Mouse (Mus musculus): ENCODE data around the gene Clps. TPM values are rescaled to one million over a fixed set of nuclear protein-coding genes. Genes with fewer than 3 reads are reported as not detected.
"Not testable (repeated sequence)": the region's sequence is repeated elsewhere in the genome, so short reads cannot be mapped to it uniquely, and the experiment has no call there.

Clps gene
- total and polyA plus RNA-seq, 3 experiments, result not detected

- ATAC-seq (ENCODE audit: extremely low read depth, insufficient number of reproducible peaks, low FRiP score, poor library complexity, severe bottlenecking), result no peak
These were observed 1.0 kb upstream of the Clps start for GRCm38 (mm10) chr17:28561613-28562012.

GRCm38 (mm10) chr17:28557772-28558171 lies 2.8 kb downstream of the Clps start:
- Histone ChIP-seq H3K4me3 (ENCODE audit: low read depth, low read length) (no peak overlapping the region), H3K4me1 (ENCODE audit: insufficient read depth, low read depth, low read length) (peaks cover 6% of the 10 kb centered on the region; the same call in 1 of the 2 replicates), H3K9me3 (replicated peaks) (no peaks in the 10 kb centered on the region), H3K36me3 (replicated peaks) (no peaks in the 10 kb centered on the region), H3K27me3 (ENCODE audit: insufficient read depth, low read length) (peaks cover 22% of the 10 kb centered on the region)
- no peak for DNase-seq (ENCODE audit: low spot score)
- ATAC-seq (ENCODE audit: extremely low read depth, insufficient number of reproducible peaks, low FRiP score, poor library complexity, severe bottlenecking), result no peak
- TF ChIP-seq CTCF (IDR thresholded peaks at IDR 0.05; ENCODE audit: low read depth, low read length) (no peak), GATA2 (IDR thresholded peaks at IDR 0.05; ENCODE audit: borderline replicate concordance, low read depth, low read length) (no peak), POLR2AphosphoS5 (IDR thresholded peaks at IDR 0.05; ENCODE audit: insufficient replicate concordance, low read depth, low read length) (no peak), GATA1 (IDR thresholded peaks at IDR 0.05; ENCODE audit: borderline replicate concordance, low read length) (no peak), TAL1 (conservative IDR thresholded peaks at IDR 0.05; ENCODE audit: low read depth, low read length) (no peak)

More at GRCm38 (mm10) chr17:28561613-28562012, 1.0 kb upstream of the Clps start:
- Histone ChIP-seq H3K27me3 (ENCODE audit: insufficient read depth, low read length) (peaks cover 22% of the 10 kb centered on the region), H3K36me3 (replicated peaks) (no peaks in the 10 kb centered on the region), H3K4me3 (ENCODE audit: low read depth, low read length) (no peak overlapping the region), H3K4me1 (ENCODE audit: insufficient read depth, low read depth, low read length) (peaks cover 5% of the 10 kb centered on the region; the same call in 1 of the 2 replicates), H3K9me3 (replicated peaks) (no peaks in the 10 kb centered on the region)
- no peak for TF ChIP-seq GATA1 (IDR thresholded peaks at IDR 0.05; ENCODE audit: borderline replicate concordance, low read length)
- TF ChIP-seq GATA2 (IDR thresholded peaks at IDR 0.05; ENCODE audit: borderline replicate concordance, low read depth, low read length), result no peak
- DNase-seq (ENCODE audit: low spot score), result no peak

- Histone ChIP-seq H3K27me3 (ENCODE audit: insufficient read depth, low read length) (peaks cover 22% of the 10 kb centered on the region), H3K36me3 (replicated peaks) (no peaks in the 10 kb centered on the region), H3K9me3 (replicated peaks) (no peaks in the 10 kb centered on the region), H3K4me3 (ENCODE audit: low read depth, low read length) (no peak overlapping the region), H3K4me1 (ENCODE audit: insufficient read depth, low read depth, low read length) (peaks cover 6% of the 10 kb centered on the region; the same call in 1 of the 2 replicates)
- DNase-seq (ENCODE audit: low spot score), result no peak
- ATAC-seq (ENCODE audit: extremely low read depth, insufficient number of reproducible peaks, low FRiP score, poor library complexity, severe bottlenecking), result peak; percentile 49
- TF ChIP-seq CTCF (IDR thresholded peaks at IDR 0.05; ENCODE audit: low read depth, low read length), result no peak
- TF ChIP-seq GATA1 (IDR thresholded peaks at IDR 0.05; ENCODE audit: borderline replicate concordance, low read length), result no peak
- no peak for TF ChIP-seq GATA2 (IDR thresholded peaks at IDR 0.05; ENCODE audit: borderline replicate concordance, low read depth, low read length)
- TF ChIP-seq TAL1 (conservative IDR thresholded peaks at IDR 0.05; ENCODE audit: low read depth, low read length), result no peak
- TF ChIP-seq POLR2AphosphoS5 (IDR thresholded peaks at IDR 0.05; ENCODE audit: insufficient replicate concordance, low read depth, low read length), result no peak
These were observed 3.8 kb downstream of the Clps start for GRCm38 (mm10) chr17:28556635-28557396.

- ATAC-seq (ENCODE audit: extremely low read depth, insufficient number of reproducible peaks, low FRiP score, poor library complexity, severe bottlenecking); H3K4me1 ChIP-seq (ENCODE audit: insufficient read depth, low read depth, low read length); DNase-seq (ENCODE audit: low spot score); H3K4me3 ChIP-seq (ENCODE audit: low read depth, low read length); H3K36me3 ChIP-seq (replicated peaks); H3K9me3 ChIP-seq (replicated peaks): not testable (repeated sequence)
- peaks cover 26% of the 10 kb centered on the region for H3K27me3 ChIP-seq (ENCODE audit: insufficient read depth, low read length)
These were observed 6.5 kb downstream of the Clps start for GRCm38 (mm10) chr17:28554021-28554420.

- DNase-seq (ENCODE audit: low spot score), result peak; percentile 46
- no peak for ATAC-seq (ENCODE audit: extremely low read depth, insufficient number of reproducible peaks, low FRiP score, poor library complexity, severe bottlenecking)
- TF ChIP-seq TAL1 (conservative IDR thresholded peaks at IDR 0.05; ENCODE audit: low read depth, low read length), result no peak
- no peak for TF ChIP-seq POLR2AphosphoS5 (IDR thresholded peaks at IDR 0.05; ENCODE audit: insufficient replicate concordance, low read depth, low read length)
- no peak for TF ChIP-seq GATA1 (IDR thresholded peaks at IDR 0.05; ENCODE audit: borderline replicate concordance, low read length)
- peak; percentile 53; the same call in 1 of the 2 replicates for TF ChIP-seq CTCF (IDR thresholded peaks at IDR 0.05; ENCODE audit: low read depth, low read length)
- Histone ChIP-seq H3K36me3 (replicated peaks) (no peaks in the 10 kb centered on the region), H3K9me3 (replicated peaks) (no peaks in the 10 kb centered on the region), H3K4me1 (ENCODE audit: insufficient read depth, low read depth, low read length) (peaks cover 6% of the 10 kb centered on the region; the same call in 1 of the 2 replicates), H3K27me3 (ENCODE audit: insufficient read depth, low read length) (peaks cover 29% of the 10 kb centered on the region), H3K4me3 (ENCODE audit: low read depth, low read length) (no peak overlapping the region)
These were observed 7.3 kb downstream of the Clps start for GRCm38 (mm10) chr17:28553040-28553793.

GRCm38 (mm10) chr17:28549111-28549510 lies 11.5 kb downstream of the Clps start, which contains the start of gene Clpsl2:
TSS of gene Clpsl2 (plus strand) at chr17:28549411.
- no peak for TF ChIP-seq TAL1 (conservative IDR thresholded peaks at IDR 0.05; ENCODE audit: low read depth, low read length)
- TF ChIP-seq CTCF (IDR thresholded peaks at IDR 0.05; ENCODE audit: low read depth, low read length), result no peak
- no peak for TF ChIP-seq POLR2AphosphoS5 (IDR thresholded peaks at IDR 0.05; ENCODE audit: insufficient replicate concordance, low read depth, low read length)
- no peak for TF ChIP-seq GATA2 (IDR thresholded peaks at IDR 0.05; ENCODE audit: borderline replicate concordance, low read depth, low read length)
- no peak for TF ChIP-seq GATA1 (IDR thresholded peaks at IDR 0.05; ENCODE audit: borderline replicate concordance, low read length)
- H3K27me3 ChIP-seq (ENCODE audit: insufficient read depth, low read length), result peaks cover 27% of the 10 kb centered on the region
- ATAC-seq (ENCODE audit: extremely low read depth, insufficient number of reproducible peaks, low FRiP score, poor library complexity, severe bottlenecking) (no peak), DNase-seq (ENCODE audit: low spot score) (no peak)
- H3K4me3 ChIP-seq (ENCODE audit: low read depth, low read length), result peak within 1 kb of the TSS; percentile 3; the same call in 1 of the 2 replicates
- H3K9me3 ChIP-seq (replicated peaks), result no peaks in the 10 kb centered on the region
- H3K36me3 ChIP-seq (replicated peaks), result no peaks in the 10 kb centered on the region
- H3K4me1 ChIP-seq (ENCODE audit: insufficient read depth, low read depth, low read length), result peaks cover 3% of the 10 kb centered on the region; the same call in 1 of the 2 replicates
